Mouse (Mus musculus): ENCODE results near the gene Hoga1. TPM values are rescaled to one million over a fixed set of nuclear protein-coding genes. Genes with fewer than 3 reads are reported as not detected.

Hoga1 gene
- polyA plus RNA-seq, 1 experiment from 2014 or later = 0.44 TPM

- 58% methylated on average over 7 of the region's 7 CpGs for WGBS
- H3K36me3 ChIP-seq = no peaks in the 10 kb centered on the region
- peaks cover 45% of the 10 kb centered on the region for H3K4me1 ChIP-seq (replicated peaks)
- H3K27ac ChIP-seq = peak overlapping the region; percentile 67
- no peak overlapping the region for H3K4me3 ChIP-seq
- H3K9me3 ChIP-seq (replicated peaks) = no peaks in the 10 kb centered on the region
- H3K27me3 ChIP-seq = no peaks in the 10 kb centered on the region
- H3K4me2 ChIP-seq = no peak overlapping the region
- no peak for ATAC-seq (replicated peaks; ENCODE audit: insufficient number of reproducible peaks, insufficient read depth, low FRiP score, low read depth)
- no peak overlapping the region for H3K9ac ChIP-seq
Observed at GRCm38 (mm10) chr19:42009067-42009466, 36.3 kb upstream of the Hoga1 start.

GRCm38 (mm10) chr19:42010436-42010835 lies 35.0 kb upstream of the Hoga1 start:
- no peaks in the 10 kb centered on the region for H3K36me3 ChIP-seq
- no peaks in the 10 kb centered on the region for H3K9me3 ChIP-seq (replicated peaks)
- 75% methylated on average over 4 of the region's 4 CpGs for WGBS

GRCm38 (mm10) chr19:42011123-42011522 lies 34.3 kb upstream of the Hoga1 start:
- WGBS = 83% methylated on average over 7 of the region's 7 CpGs

More at GRCm38 (mm10) chr19:42010436-42010835, 35.0 kb upstream of the Hoga1 start:
- no peak for ATAC-seq (replicated peaks; ENCODE audit: insufficient number of reproducible peaks, insufficient read depth, low FRiP score, low read depth)
- Histone ChIP-seq H3K4me3 (no peak overlapping the region), H3K4me1 (replicated peaks) (peaks cover 31% of the 10 kb centered on the region), H3K27me3 (no peaks in the 10 kb centered on the region), H3K4me2 (no peak overlapping the region), H3K9ac (no peak overlapping the region), H3K27ac (no peak overlapping the region)

DNA sequence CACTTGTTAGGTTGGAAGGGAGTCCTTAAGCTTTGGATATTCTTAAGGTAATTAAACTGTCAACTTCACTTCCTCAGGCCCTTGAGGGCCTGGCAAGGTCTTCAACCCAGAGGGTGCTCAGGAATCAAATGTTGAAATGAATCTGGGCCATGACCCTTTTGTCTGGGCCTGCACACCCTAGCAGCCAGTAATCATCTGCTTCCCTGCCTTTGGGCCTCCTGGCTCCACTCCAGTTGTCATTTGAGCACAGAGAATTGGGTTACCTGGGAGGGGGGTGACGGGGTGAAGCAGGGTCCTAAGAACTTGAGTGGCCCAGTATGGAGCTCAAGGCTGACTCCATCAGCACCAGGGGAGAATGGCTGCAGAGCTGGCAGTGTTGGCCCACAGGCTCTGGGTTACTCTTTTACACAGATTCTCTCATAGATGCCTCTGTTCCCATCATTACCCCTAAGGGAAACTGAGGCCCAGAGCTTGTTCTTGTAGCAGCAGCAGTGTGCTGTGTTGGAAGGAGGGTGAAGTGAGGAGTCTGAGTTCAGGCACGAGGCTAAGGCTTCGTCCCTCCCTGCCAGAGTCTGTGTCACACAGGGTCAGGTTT lies 31.1 kb upstream of the Hoga1 start:
- WGBS = 77% methylated on average over 3 of the region's 3 CpGs

More at GRCm38 (mm10) chr19:42011123-42011522, 34.3 kb upstream of the Hoga1 start:
- Histone ChIP-seq H3K27ac (no peak overlapping the region), H3K4me1 (replicated peaks) (peaks cover 28% of the 10 kb centered on the region), H3K4me2 (no peak overlapping the region), H3K36me3 (no peaks in the 10 kb centered on the region), H3K9ac (no peak overlapping the region), H3K9me3 (replicated peaks) (no peaks in the 10 kb centered on the region), H3K27me3 (no peaks in the 10 kb centered on the region), H3K4me3 (no peak overlapping the region)
- ATAC-seq (replicated peaks; ENCODE audit: insufficient number of reproducible peaks, insufficient read depth, low FRiP score, low read depth) = no peak

GRCm38 (mm10) chr19:42015001-42015400 lies 30.4 kb upstream of the Hoga1 start:
- H3K9me3 ChIP-seq (replicated peaks) = no peaks in the 10 kb centered on the region
- H3K4me2 ChIP-seq = no peak overlapping the region
- 72% methylated on average over 6 of the region's 6 CpGs for WGBS
- no peak for ATAC-seq (replicated peaks; ENCODE audit: insufficient number of reproducible peaks, insufficient read depth, low FRiP score, low read depth)
- no peak overlapping the region for H3K27ac ChIP-seq
- peaks cover 34% of the 10 kb centered on the region for H3K4me1 ChIP-seq (replicated peaks)
- no peaks in the 10 kb centered on the region for H3K27me3 ChIP-seq
- no peak overlapping the region for H3K4me3 ChIP-seq
- no peak overlapping the region for H3K9ac ChIP-seq
- H3K36me3 ChIP-seq = no peaks in the 10 kb centered on the region

More for the DNA sequence above, 31.1 kb upstream of the Hoga1 start:
- no peak overlapping the region for H3K4me3 ChIP-seq
- H3K27ac ChIP-seq = no peak overlapping the region
- H3K9ac ChIP-seq = no peak overlapping the region
- no peaks in the 10 kb centered on the region for H3K27me3 ChIP-seq
- H3K36me3 ChIP-seq = no peaks in the 10 kb centered on the region
- H3K4me2 ChIP-seq = no peak overlapping the region
- peaks cover 31% of the 10 kb centered on the region for H3K4me1 ChIP-seq (replicated peaks)
- H3K9me3 ChIP-seq (replicated peaks) = no peaks in the 10 kb centered on the region
- ATAC-seq (replicated peaks; ENCODE audit: insufficient number of reproducible peaks, insufficient read depth, low FRiP score, low read depth) = no peak

DNA sequence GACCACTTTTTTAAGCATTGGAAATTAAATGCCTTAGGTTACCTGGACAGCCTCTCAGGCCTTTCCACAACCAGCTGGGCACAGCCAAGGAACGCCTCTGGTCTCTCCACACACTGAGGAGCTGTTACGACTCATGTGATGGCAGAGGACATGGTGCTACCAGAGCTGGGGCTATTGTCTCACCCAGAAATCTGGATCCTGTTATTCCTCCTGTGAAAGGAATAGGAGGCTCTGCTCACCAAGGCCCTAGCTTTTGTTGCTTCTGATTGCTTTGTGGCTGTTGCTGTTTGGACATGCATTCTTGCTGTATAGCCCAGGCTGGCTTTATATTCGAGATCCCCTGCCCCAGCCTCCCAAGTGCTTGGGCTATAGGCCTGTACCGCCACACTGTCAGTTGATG lies 29.2 kb upstream of the Hoga1 start:
- no peaks in the 10 kb centered on the region for H3K27me3 ChIP-seq
- H3K27ac ChIP-seq = peak overlapping the region; percentile 81
- WGBS = 77% methylated on average over 4 of the region's 4 CpGs
- H3K9me3 ChIP-seq (replicated peaks) = no peaks in the 10 kb centered on the region
- H3K4me1 ChIP-seq (replicated peaks) = peaks cover 39% of the 10 kb centered on the region
- H3K9ac ChIP-seq = no peak overlapping the region
- H3K36me3 ChIP-seq = no peaks in the 10 kb centered on the region
- H3K4me3 ChIP-seq = no peak overlapping the region
- no peak for ATAC-seq (replicated peaks; ENCODE audit: insufficient number of reproducible peaks, insufficient read depth, low FRiP score, low read depth)
- H3K4me2 ChIP-seq = no peak overlapping the region

DNA sequence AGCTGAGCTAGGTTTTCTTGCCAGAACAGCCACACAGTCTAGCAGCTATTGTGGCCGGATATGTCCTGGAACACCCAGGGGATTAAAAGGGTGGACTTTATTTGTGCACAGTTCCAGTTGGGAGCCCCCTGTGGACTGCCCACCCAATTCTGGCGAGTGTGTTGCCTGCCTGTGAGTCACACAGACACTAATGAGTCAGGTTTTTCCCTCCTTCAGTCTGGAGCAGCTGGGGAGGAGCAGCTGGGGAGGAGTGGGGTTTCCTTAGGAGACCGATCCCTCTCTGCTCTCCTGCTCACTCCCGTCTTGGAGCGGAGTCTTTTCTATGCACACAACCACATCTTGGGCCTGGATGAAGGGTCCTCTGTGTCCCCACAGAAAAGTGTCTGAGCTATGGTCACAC lies 28.6 kb upstream of the Hoga1 start:
- no peak for ATAC-seq (replicated peaks; ENCODE audit: insufficient number of reproducible peaks, insufficient read depth, low FRiP score, low read depth)
- Histone ChIP-seq H3K36me3 (no peaks in the 10 kb centered on the region), H3K4me3 (no peak overlapping the region), H3K27ac (peak overlapping the region; percentile 81), H3K4me2 (no peak overlapping the region), H3K27me3 (no peaks in the 10 kb centered on the region), H3K4me1 (replicated peaks) (peaks cover 44% of the 10 kb centered on the region), H3K9ac (no peak overlapping the region), H3K9me3 (replicated peaks) (no peaks in the 10 kb centered on the region)
- WGBS = 63% methylated on average over 5 of the region's 5 CpGs

- peak; percentile 51 for ATAC-seq (replicated peaks; ENCODE audit: insufficient number of reproducible peaks, insufficient read depth, low FRiP score, low read depth)
- 49% methylated on average over 8 of the region's 8 CpGs for WGBS
- H3K4me2 ChIP-seq = no peak overlapping the region
- no peaks in the 10 kb centered on the region for H3K36me3 ChIP-seq
- H3K9me3 ChIP-seq (replicated peaks) = no peaks in the 10 kb centered on the region
- H3K9ac ChIP-seq = no peak overlapping the region
- H3K4me3 ChIP-seq = no peak overlapping the region
- H3K27me3 ChIP-seq = no peaks in the 10 kb centered on the region
- peaks cover 52% of the 10 kb centered on the region for H3K4me1 ChIP-seq (replicated peaks)
- H3K27ac ChIP-seq = peak overlapping the region; percentile 81
Observed at GRCm38 (mm10) chr19:42017399-42018247, 27.8 kb upstream of the Hoga1 start.

DNA sequence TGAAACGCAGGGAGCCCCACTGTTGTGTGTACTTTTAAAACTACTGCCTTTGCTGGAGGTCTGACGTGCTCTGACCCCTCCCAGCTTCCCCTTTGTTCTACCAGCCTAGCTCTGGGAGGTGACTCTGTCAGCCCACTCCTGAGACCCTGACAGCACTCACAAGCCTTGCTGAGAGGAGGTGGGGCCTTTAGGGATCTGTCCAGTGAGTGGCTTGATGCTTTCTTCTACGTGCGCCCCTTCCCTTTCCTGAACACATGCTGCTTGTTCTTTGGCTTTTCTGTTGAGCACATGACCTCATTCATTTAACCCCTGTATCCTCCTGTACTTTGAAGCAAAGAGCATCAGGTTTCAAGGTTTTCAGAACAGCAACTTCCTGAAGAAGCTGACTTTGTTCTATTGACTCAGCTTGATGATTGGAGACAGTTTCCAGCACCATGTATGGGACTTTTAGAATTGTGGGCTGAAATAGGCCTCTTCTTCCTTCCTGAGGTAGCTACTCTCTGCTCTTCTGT lies 26.3 kb upstream of the Hoga1 start:
- Histone ChIP-seq H3K4me3 (no peak overlapping the region), H3K4me2 (no peak overlapping the region), H3K4me1 (replicated peaks) (peaks cover 58% of the 10 kb centered on the region), H3K9me3 (replicated peaks) (no peaks in the 10 kb centered on the region), H3K36me3 (no peaks in the 10 kb centered on the region), H3K9ac (no peak overlapping the region), H3K27me3 (no peaks in the 10 kb centered on the region), H3K27ac (peak overlapping the region; percentile 81)
- WGBS = 43% methylated on average over 4 of the region's 4 CpGs
- ATAC-seq (replicated peaks; ENCODE audit: insufficient number of reproducible peaks, insufficient read depth, low FRiP score, low read depth) = 0 out of 2 replicates have a peak, but pooled peaks have one; percentile 18

- Histone ChIP-seq H3K36me3 (no peaks in the 10 kb centered on the region), H3K4me3 (no peak overlapping the region), H3K9me3 (replicated peaks) (no peaks in the 10 kb centered on the region), H3K27me3 (no peaks in the 10 kb centered on the region), H3K4me1 (replicated peaks) (peaks cover 50% of the 10 kb centered on the region), H3K27ac (peak overlapping the region; percentile 50), H3K9ac (no peak overlapping the region), H3K4me2 (no peak overlapping the region)
- WGBS = 64% methylated on average over 10 of the region's 10 CpGs
- ATAC-seq (replicated peaks; ENCODE audit: insufficient number of reproducible peaks, insufficient read depth, low FRiP score, low read depth) = no peak
Observed at GRCm38 (mm10) chr19:42021681-42022541, 23.5 kb upstream of the Hoga1 start.

DNA sequence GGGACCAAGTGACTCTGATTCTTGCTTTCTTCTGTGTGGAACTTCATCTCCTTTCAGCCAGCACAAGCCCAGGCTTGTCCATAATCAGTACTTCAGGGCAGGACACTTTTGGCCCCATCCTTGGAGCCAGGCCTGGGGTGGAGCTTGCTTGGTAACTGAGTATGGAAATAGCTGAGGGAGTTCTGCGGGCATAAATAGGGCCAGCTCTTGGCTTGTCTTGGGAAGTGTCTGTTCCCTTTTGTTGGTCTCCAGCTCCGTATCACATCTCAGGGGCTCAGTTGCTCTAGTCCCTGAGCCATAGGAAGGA lies 22.9 kb upstream of the Hoga1 start:
- no peak overlapping the region for H3K4me2 ChIP-seq
- ATAC-seq (replicated peaks; ENCODE audit: insufficient number of reproducible peaks, insufficient read depth, low FRiP score, low read depth) = no peak
- no peaks in the 10 kb centered on the region for H3K9me3 ChIP-seq (replicated peaks)
- H3K36me3 ChIP-seq = no peaks in the 10 kb centered on the region
- H3K27me3 ChIP-seq = no peaks in the 10 kb centered on the region
- H3K4me1 ChIP-seq (replicated peaks) = peaks cover 44% of the 10 kb centered on the region
- H3K4me3 ChIP-seq = no peak overlapping the region
- H3K9ac ChIP-seq = no peak overlapping the region
- H3K27ac ChIP-seq = peak overlapping the region; percentile 50
- 55% methylated on average over 2 of the region's 2 CpGs for WGBS

Data from heart, embryonic 15.5 days (tissue).